Mouse (Mus musculus) thymus, adult 2 months (tissue): ENCODE results near the gene Plekhm1. TPM values are rescaled to one million over a fixed set of nuclear protein-coding genes. Genes with fewer than 3 reads are reported as not detected.
"Not testable (repeated sequence)": the region's sequence is repeated elsewhere in the genome, so short reads cannot be mapped to it uniquely, and the experiment has no call there.

ENCODE experiments used
- DNase-seq: peaks from one replicate; pipeline ENCODE4 v3.0.0; 2021
- H3K27ac ChIP-seq: fragments of 200-500 bp; 2 replicates; pipeline ENCODE4 v1.5.1; 2012; ENCODE audit warnings: low read length, control low read depth; ENCODE audit not compliant: control insufficient read depth, insufficient read depth
- H3K27me3 ChIP-seq: fragments of 200-500 bp; 2 replicates; pipeline ENCODE4 v1.6.1; 2012; ENCODE audit warnings: mild to moderate bottlenecking, low read length, moderate library complexity, mixed read lengths; ENCODE audit not compliant: control insufficient read depth, insufficient read depth
- H3K36me3 ChIP-seq: fragments of 200-500 bp; 2 replicates; pipeline ENCODE4 v1.6.1; 2012; ENCODE audit warnings: mild to moderate bottlenecking, low read length, moderate library complexity; ENCODE audit not compliant: control insufficient read depth, insufficient read depth
- H3K4me1 ChIP-seq: fragments of 200-500 bp; replicated peaks from 2 replicates; pipeline ENCODE4 v1.6.1; 2012; ENCODE audit warnings: low read length; ENCODE audit not compliant: control insufficient read depth, insufficient read depth
- H3K4me3 ChIP-seq: fragments of 200-500 bp; 2 replicates; pipeline ENCODE4 v1.5.1; 2012; ENCODE audit warnings: mild to moderate bottlenecking, low read length, control low read depth, moderate library complexity; ENCODE audit not compliant: control insufficient read depth, insufficient read depth
- CTCF ChIP-seq: fragments of 200-500 bp; IDR thresholded peaks from 2 replicates; pipeline ENCODE4 v1.5.1; 2012; ENCODE audit warnings: mild to moderate bottlenecking, control low read depth, low read length, moderate library complexity, borderline replicate concordance; ENCODE audit not compliant: control insufficient read depth, poor library complexity, insufficient read depth; ENCODE audit errors: extremely low read depth
- POLR2A ChIP-seq: fragments of 200-500 bp; IDR thresholded peaks from 2 replicates; pipeline ENCODE4 v1.6.1; 2012; ENCODE audit warnings: mild to moderate bottlenecking, low read length, control low read depth, moderate library complexity; ENCODE audit not compliant: control insufficient read depth, poor library complexity, insufficient read depth; ENCODE audit errors: extremely low read depth
- WGBS: fragments of 180-500 bp; shearing (Covaris S2); methylation state at CpG from one replicate; pipeline ENCODE4 v1.1.7; 2018; 5-methylcytosine and 5-hydroxymethylcytosine counted together
- polyA plus RNA-seq: library from polyadenylated mRNA; depleted of rRNA; stranded (reverse); fragments of >200 nt; gene quantifications from 2 replicates; pipeline ENCODE4 v1.2.3, GENCODE M21; 2012; rRNA removed

Gene Plekhm1
- 43.6 and 46.4 TPM in 2 replicates for polyA plus RNA-seq

DNA sequence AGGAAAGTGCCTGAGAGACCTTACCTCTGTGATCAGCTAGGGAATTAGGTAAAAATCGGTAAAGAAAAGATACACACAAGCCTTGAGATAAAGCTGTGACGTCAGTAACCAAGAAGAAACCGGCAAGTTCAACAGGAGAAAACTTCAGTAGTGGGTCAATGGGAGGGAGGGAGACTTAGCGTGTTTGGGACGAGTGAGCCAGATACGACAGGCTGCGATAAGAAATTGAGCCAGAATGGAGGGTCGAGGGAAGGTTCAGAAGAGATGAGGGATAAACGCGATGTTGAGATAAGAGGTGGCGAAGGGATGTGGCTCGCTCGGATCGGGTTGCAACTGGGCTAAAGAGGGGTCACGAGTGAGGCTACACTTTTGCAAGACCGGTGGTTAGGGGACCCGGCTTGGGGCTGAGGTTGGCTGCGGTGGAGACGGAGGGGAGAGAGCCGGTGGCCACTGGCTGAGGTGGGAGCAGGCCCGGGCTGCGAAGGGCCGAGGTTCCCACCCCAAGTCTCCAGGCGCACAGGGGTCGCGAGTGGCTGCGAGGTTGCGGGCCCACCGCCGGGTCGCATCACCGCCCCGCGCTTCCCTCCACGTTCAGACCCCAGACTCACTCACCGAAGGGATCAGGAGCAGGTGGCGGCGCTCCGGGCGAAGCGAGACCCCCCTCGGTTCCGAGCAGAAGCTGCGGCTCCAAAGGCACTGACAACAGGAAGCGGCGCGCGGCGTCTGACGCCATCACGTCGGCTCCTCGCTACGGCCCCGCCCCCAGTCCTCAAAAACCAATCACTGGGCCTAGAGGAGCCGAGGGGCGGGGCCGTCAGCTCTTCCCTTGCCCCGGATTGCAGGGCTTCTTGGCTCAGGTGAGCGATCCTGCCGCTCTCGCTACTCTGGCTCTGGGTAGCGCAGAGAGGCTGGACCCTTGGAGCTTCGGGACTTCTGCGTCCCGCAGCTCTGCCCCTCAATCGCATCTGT, at the start of gene Plekhm1:
Gene Plekhm1, minus strand, starts transcription at position 707 of the 969 bp plus-strand sequence.
- H3K36me3 ChIP-seq = no peaks in the 10 kb centered on the region
- H3K27ac ChIP-seq = no peak within 1 kb of the TSS; the same call in 1 of the 2 replicates
- DNase-seq = peak; percentile 96
- no peaks in the 10 kb centered on the region for H3K27me3 ChIP-seq
- peaks cover 5% of the 10 kb centered on the region for H3K4me1 ChIP-seq
- H3K4me3 ChIP-seq = peak within 1 kb of the TSS; percentile 67
- WGBS = under 1% methylated on average over 67 of the region's 67 CpGs
- TF ChIP-seq POLR2A (peak; percentile 58; the same call in 1 of the 2 replicates), CTCF (no peak)

DNA sequence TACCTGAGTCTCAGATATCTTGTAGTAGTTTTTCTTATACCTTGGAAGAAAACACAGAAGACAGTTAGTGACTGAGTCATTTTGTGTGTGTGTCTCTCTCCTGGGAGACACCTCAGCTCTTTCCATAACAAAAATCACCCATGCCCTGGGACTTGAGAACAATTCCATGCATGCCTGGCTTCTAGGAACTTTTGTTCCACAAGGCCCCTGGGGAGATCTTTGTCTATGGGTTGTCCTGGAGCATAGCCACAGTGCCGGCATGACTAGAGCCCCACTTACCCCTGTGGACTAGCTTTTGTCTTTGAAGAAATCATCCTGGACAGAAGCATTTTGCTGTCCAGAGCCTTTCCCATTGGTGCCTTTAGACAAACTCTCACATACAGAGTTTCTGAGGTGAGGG, 38.6 kb upstream of the Plekhm1 start:
- H3K27ac ChIP-seq = not testable (repeated sequence)

GRCm38 (mm10) chr11:103449721-103450120, 37.2 kb upstream of the Plekhm1 start:
- 95% methylated on average over 14 of the region's 14 CpGs for WGBS
- not testable (repeated sequence) for H3K27me3 ChIP-seq, DNase-seq, H3K4me1 ChIP-seq, H3K27ac ChIP-seq, H3K4me3 ChIP-seq, H3K36me3 ChIP-seq

More for the DNA sequence above, 38.6 kb upstream of the Plekhm1 start:
- not testable (repeated sequence) for H3K36me3 ChIP-seq, H3K4me3 ChIP-seq, H3K4me1 ChIP-seq, H3K27me3 ChIP-seq, DNase-seq
- WGBS = 85% methylated on average over 1 of the region's 1 CpGs

DNA sequence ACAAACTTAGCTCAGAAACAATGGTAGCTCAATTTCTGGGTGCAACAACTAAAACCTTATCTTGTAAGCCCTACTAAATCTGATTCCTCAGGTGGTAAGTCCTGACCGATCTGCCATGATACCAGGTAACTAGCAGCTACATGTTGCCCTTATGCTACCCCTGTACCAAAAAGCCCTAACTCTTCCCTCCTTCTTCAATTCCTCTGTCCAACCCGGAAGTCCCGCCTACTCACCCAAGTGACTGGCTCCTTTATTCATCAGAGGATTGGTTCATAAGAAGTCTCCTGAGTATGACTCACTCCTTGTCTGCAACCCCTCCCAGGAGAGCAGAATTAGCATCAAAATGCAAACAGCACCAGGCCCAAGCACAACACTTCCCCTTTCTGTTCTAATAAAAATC, 31.2 kb upstream of the Plekhm1 start:
- DNase-seq = no peak
- 94% methylated on average over 3 of the region's 3 CpGs for WGBS
- TF ChIP-seq CTCF (no peak), POLR2A (no peak)

GRCm38 (mm10) chr11:103436282-103436681, 23.8 kb upstream of the Plekhm1 start:
- Histone ChIP-seq H3K4me1 (no peaks in the 10 kb centered on the region), H3K36me3 (no peaks in the 10 kb centered on the region), H3K27ac (no peak overlapping the region), H3K4me3 (no peak overlapping the region), H3K27me3 (no peaks in the 10 kb centered on the region)
- WGBS = 13% methylated on average over 5 of the region's 5 CpGs
- TF ChIP-seq CTCF (no peak), POLR2A (no peak)
- DNase-seq = no peak

More for the DNA sequence above, 31.2 kb upstream of the Plekhm1 start:
- no peaks in the 10 kb centered on the region for H3K36me3 ChIP-seq
- H3K4me3 ChIP-seq = no peak overlapping the region
- H3K4me1 ChIP-seq = no peaks in the 10 kb centered on the region
- no peak overlapping the region for H3K27ac ChIP-seq
- H3K27me3 ChIP-seq = no peaks in the 10 kb centered on the region

GRCm38 (mm10) chr11:103425031-103425430, 12.5 kb upstream of the Plekhm1 start:
- TF ChIP-seq CTCF (no peak), POLR2A (no peak)
- no peaks in the 10 kb centered on the region for H3K4me1 ChIP-seq

GRCm38 (mm10) chr11:103419667-103420066, 7.2 kb upstream of the Plekhm1 start:
- H3K27me3 ChIP-seq = no peaks in the 10 kb centered on the region
- 86% methylated on average over 13 of the region's 13 CpGs for WGBS
- TF ChIP-seq CTCF (no peak), POLR2A (no peak)
- H3K36me3 ChIP-seq = no peaks in the 10 kb centered on the region
- peaks cover 5% of the 10 kb centered on the region; the same call in 1 of the 2 replicates for H3K4me1 ChIP-seq
- H3K27ac ChIP-seq = no peak overlapping the region
- no peak overlapping the region for H3K4me3 ChIP-seq
- DNase-seq = no peak

More at GRCm38 (mm10) chr11:103425031-103425430, 12.5 kb upstream of the Plekhm1 start:
- no peak for DNase-seq
- no peaks in the 10 kb centered on the region for H3K36me3 ChIP-seq
- H3K4me3 ChIP-seq = no peak overlapping the region
- H3K27me3 ChIP-seq = no peaks in the 10 kb centered on the region
- H3K27ac ChIP-seq = no peak overlapping the region
- 25% methylated on average over 5 of the region's 5 CpGs for WGBS
